Mouse (Mus musculus) hindbrain, embryonic 14.5 days (tissue): ENCODE measurements around the gene BC049715. TPM values are rescaled to one million over a fixed set of nuclear protein-coding genes. Genes with fewer than 3 reads are reported as not detected.

Source experiments
- ATAC-seq: fragments of 200-750 bp; cut with Nextera tagmentation; 2 replicates; pipeline ENCODE4 v1.8.0; 2017; ENCODE audit warnings: moderate number of reproducible peaks, mild to moderate bottlenecking, moderate TSS enrichment, moderate library complexity; ENCODE audit not compliant: low FRiP score
- DNase-seq: peaks from one replicate; pipeline ENCODE4 v3.0.0-alpha.2; 2015; ENCODE audit warnings: low spot score
- H3K27ac ChIP-seq: fragments of 300-500 bp; sonication (generic); 2 replicates; pipeline ENCODE4 v1.5.1; 2014; ENCODE audit warnings: mild to moderate bottlenecking, moderate library complexity
- H3K27me3 ChIP-seq: fragments of 300-500 bp; sonication (generic); 2 replicates; pipeline ENCODE4 v1.6.1; 2014; ENCODE audit warnings: mild to moderate bottlenecking, low read length, mixed read lengths; ENCODE audit not compliant: control insufficient read depth, insufficient read depth
- H3K36me3 ChIP-seq: fragments of 300-500 bp; sonication (generic); replicated peaks from 2 replicates; pipeline ENCODE4 v1.6.1; 2014; ENCODE audit not compliant: control insufficient read depth, insufficient read depth
- H3K4me1 ChIP-seq: fragments of 300-500 bp; sonication (generic); replicated peaks from 2 replicates; pipeline ENCODE4 v1.6.1; 2014; ENCODE audit warnings: antibody characterized with exemption, low read length, mixed read lengths; ENCODE audit not compliant: control insufficient read depth, insufficient read depth
- H3K4me2 ChIP-seq: fragments of 300-500 bp; sonication (generic); replicated peaks from 2 replicates; pipeline ENCODE4 v1.6.1; 2014; ENCODE audit warnings: mild to moderate bottlenecking, moderate library complexity
- H3K4me3 ChIP-seq: fragments of 300-500 bp; sonication (generic); replicated peaks from 2 replicates; pipeline ENCODE4 v1.5.1; 2014; ENCODE audit warnings: mild to moderate bottlenecking, low read length
- H3K9ac ChIP-seq: fragments of 300-500 bp; sonication (generic); 2 replicates; pipeline ENCODE4 v1.6.1; 2014
- H3K9me3 ChIP-seq: fragments of 300-500 bp; sonication (generic); 2 replicates; pipeline ENCODE4 v1.6.1; 2016; ENCODE audit warnings: low read length; ENCODE audit not compliant: control insufficient read depth
- WGBS: fragments of 180-500 bp; shearing (Covaris S2); extraction: QIAGEN DNeasy Blood & Tissue Kit; methylation state at CpG from one replicate; pipeline ENCODE4 v1.1.7; 2014; 5-methylcytosine and 5-hydroxymethylcytosine counted together
- polyA plus RNA-seq: library from polyadenylated mRNA; unstranded; fragments of >200 nt; fragmentation: Nextera tagmentation; extraction: Ambion mirVana; gene quantifications from 2 replicates; pipeline ENCODE4 v1.2.1, GENCODE M21; 2014

BC049715 gene
- polyA plus RNA-seq, 1 experiment from 2014 or later, result 2.0 TPM

DNA sequence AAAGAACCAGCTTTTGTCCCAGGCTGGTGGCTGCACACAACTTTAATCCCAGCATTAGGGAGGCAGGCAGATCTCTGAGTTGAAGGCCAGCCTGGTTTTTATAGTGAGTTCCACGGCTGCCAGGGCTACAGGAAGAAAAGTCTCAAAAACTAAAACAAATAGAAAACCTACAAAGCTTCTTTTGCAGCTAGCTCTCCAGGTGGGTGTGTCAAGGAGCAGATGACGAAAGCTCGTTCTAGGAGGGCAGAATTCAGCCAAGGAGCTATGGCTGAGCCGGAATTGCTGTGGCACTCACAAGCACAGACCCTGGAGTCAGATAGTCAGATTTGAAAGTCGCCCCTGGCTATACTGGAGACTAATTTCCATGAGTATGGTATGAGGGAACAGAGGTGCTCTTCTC, 20.6 kb upstream of the BC049715 start:
- H3K27me3 ChIP-seq, result no peaks in the 10 kb centered on the region
- H3K4me3 ChIP-seq, result no peak overlapping the region
- H3K9me3 ChIP-seq, result no peaks in the 10 kb centered on the region
- H3K9ac ChIP-seq, result no peak overlapping the region
- no peak overlapping the region for H3K4me2 ChIP-seq
- DNase-seq (no peak), ATAC-seq (no peak)
- no peak overlapping the region for H3K27ac ChIP-seq
- 0 out of 2 replicates have a peak, but pooled peaks cover under 1% of the 10 kb centered on the region for H3K36me3 ChIP-seq
- 76% methylated on average over 5 of the region's 5 CpGs for WGBS
- H3K4me1 ChIP-seq, result peaks cover 28% of the 10 kb centered on the region

- Histone ChIP-seq H3K9me3 (no peaks in the 10 kb centered on the region), H3K27me3 (no peaks in the 10 kb centered on the region), H3K4me1 (peaks cover 28% of the 10 kb centered on the region), H3K9ac (peak overlapping the region; percentile 52; the same call in 1 of the 2 replicates), H3K36me3 (peaks cover 7% of the 10 kb centered on the region), H3K27ac (peak overlapping the region; percentile 44), H3K4me3 (peak overlapping the region; percentile 79), H3K4me2 (peak overlapping the region; percentile 95)
- no peak for ATAC-seq
- no peak for DNase-seq
- WGBS, result 25% methylated on average over 18 of the region's 18 CpGs
Measured at GRCm38 (mm10) chr6:136807395-136808013, 19.9 kb upstream of the BC049715 start.

GRCm38 (mm10) chr6:136808014-136808417, 19.4 kb upstream of the BC049715 start, which contains the start of gene H2afj:
Gene H2afj, plus strand, starts transcription at chr6:136808244.
- Histone ChIP-seq H3K27ac (peak within 1 kb of the TSS; percentile 45), H3K27me3 (no peaks in the 10 kb centered on the region), H3K9ac (peak within 1 kb of the TSS; percentile 66), H3K36me3 (peaks cover 12% of the 10 kb centered on the region), H3K9me3 (no peaks in the 10 kb centered on the region), H3K4me3 (peak within 1 kb of the TSS; percentile 79), H3K4me2 (peak within 1 kb of the TSS; percentile 95), H3K4me1 (peaks cover 25% of the 10 kb centered on the region)
- DNase-seq (peak; percentile 98), ATAC-seq (peak; percentile 86)
- WGBS, result under 1% methylated on average over 34 of the region's 34 CpGs

GRCm38 (mm10) chr6:136808631-136809046, 18.8 kb upstream of the BC049715 start:
- 3% methylated on average over 28 of the region's 28 CpGs for WGBS
- H3K27ac ChIP-seq, result 0 out of 2 replicates have a peak overlapping the region, but pooled peaks have one; percentile 45
- H3K27me3 ChIP-seq, result no peaks in the 10 kb centered on the region
- H3K4me3 ChIP-seq, result peak overlapping the region; percentile 79
- peak; percentile 5; the same call in 1 of the 2 replicates for ATAC-seq
- H3K4me2 ChIP-seq, result peak overlapping the region; percentile 95
- H3K9me3 ChIP-seq, result no peaks in the 10 kb centered on the region
- H3K4me1 ChIP-seq, result peaks cover 19% of the 10 kb centered on the region
- peaks cover 18% of the 10 kb centered on the region for H3K36me3 ChIP-seq
- peak overlapping the region; percentile 66 for H3K9ac ChIP-seq
- no peak for DNase-seq

GRCm38 (mm10) chr6:136809077-136809476, 18.3 kb upstream of the BC049715 start:
- Histone ChIP-seq H3K4me3 (peak overlapping the region; percentile 79), H3K36me3 (peaks cover 23% of the 10 kb centered on the region), H3K4me1 (peaks cover 19% of the 10 kb centered on the region), H3K27me3 (no peaks in the 10 kb centered on the region), H3K9me3 (no peaks in the 10 kb centered on the region), H3K27ac (no peak overlapping the region), H3K9ac (peak overlapping the region; percentile 66), H3K4me2 (peak overlapping the region; percentile 95)
- WGBS, result 38% methylated on average over 14 of the region's 14 CpGs
- ATAC-seq, result no peak
- DNase-seq, result no peak

DNA sequence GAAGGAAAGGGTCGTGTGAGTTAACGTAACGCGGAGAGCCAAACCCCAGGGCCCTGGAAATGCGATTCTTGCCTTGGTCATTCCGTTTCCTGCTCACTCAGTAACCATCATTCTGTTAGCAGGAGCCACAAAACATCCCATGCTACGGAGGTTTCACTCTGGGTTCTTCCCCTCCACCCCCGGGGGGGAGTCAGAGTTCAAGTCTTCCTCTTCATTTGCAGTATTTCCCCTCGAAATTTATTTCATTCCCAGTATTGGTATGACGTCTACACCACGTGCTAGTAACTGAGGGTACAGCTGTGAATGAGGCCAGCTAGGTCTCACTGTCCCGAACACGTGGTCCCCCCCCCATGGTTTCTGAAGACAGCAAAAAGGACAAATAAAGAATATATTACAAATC, 17.8 kb upstream of the BC049715 start:
- H3K9ac ChIP-seq, result 0 out of 2 replicates have a peak overlapping the region, but pooled peaks have one; percentile 66
- H3K9me3 ChIP-seq, result no peaks in the 10 kb centered on the region
- ATAC-seq (no peak), DNase-seq (no peak)
- H3K27ac ChIP-seq, result no peak overlapping the region
- H3K4me3 ChIP-seq, result peak overlapping the region; percentile 79; the same call in 1 of the 2 replicates
- WGBS, result 82% methylated on average over 13 of the region's 13 CpGs
- H3K36me3 ChIP-seq, result peaks cover 29% of the 10 kb centered on the region
- no peaks in the 10 kb centered on the region for H3K27me3 ChIP-seq
- peaks cover 19% of the 10 kb centered on the region for H3K4me1 ChIP-seq
- peak overlapping the region; percentile 95 for H3K4me2 ChIP-seq

GRCm38 (mm10) chr6:136811196-136811595, 16.2 kb upstream of the BC049715 start:
- no peak overlapping the region for H3K4me3 ChIP-seq
- H3K36me3 ChIP-seq, result peaks cover 43% of the 10 kb centered on the region
- no peak overlapping the region for H3K9ac ChIP-seq
- H3K4me2 ChIP-seq, result no peak overlapping the region
- no peak for ATAC-seq
- H3K27me3 ChIP-seq, result no peaks in the 10 kb centered on the region
- H3K9me3 ChIP-seq, result no peaks in the 10 kb centered on the region
- no peak overlapping the region for H3K27ac ChIP-seq
- H3K4me1 ChIP-seq, result peaks cover 16% of the 10 kb centered on the region
- no peak for DNase-seq
- 90% methylated on average over 10 of the region's 10 CpGs for WGBS

GRCm38 (mm10) chr6:136813117-136813516, 14.3 kb upstream of the BC049715 start:
- DNase-seq (no peak), ATAC-seq (no peak)
- Histone ChIP-seq H3K9me3 (no peaks in the 10 kb centered on the region), H3K9ac (no peak overlapping the region), H3K36me3 (peaks cover 62% of the 10 kb centered on the region), H3K27ac (no peak overlapping the region), H3K4me1 (peaks cover 16% of the 10 kb centered on the region), H3K4me3 (no peak overlapping the region), H3K4me2 (no peak overlapping the region), H3K27me3 (no peaks in the 10 kb centered on the region)
- 43% methylated on average over 4 of the region's 4 CpGs for WGBS

GRCm38 (mm10) chr6:136815381-136815780, 12.0 kb upstream of the BC049715 start:
- H3K4me3 ChIP-seq, result no peak overlapping the region
- DNase-seq (no peak), ATAC-seq (no peak)
- no peak overlapping the region for H3K27ac ChIP-seq
- H3K9me3 ChIP-seq, result no peaks in the 10 kb centered on the region
- no peaks in the 10 kb centered on the region for H3K27me3 ChIP-seq
- no peaks in the 10 kb centered on the region for H3K4me1 ChIP-seq
- 98% methylated on average over 7 of the region's 7 CpGs for WGBS
- H3K9ac ChIP-seq, result no peak overlapping the region
- peaks cover 84% of the 10 kb centered on the region for H3K36me3 ChIP-seq
- H3K4me2 ChIP-seq, result no peak overlapping the region
